Mouse (Mus musculus): ENCODE measurements around the gene Aicda. TPM values are rescaled to one million over a fixed set of nuclear protein-coding genes. Genes with fewer than 3 reads are reported as not detected.

The Aicda gene
- polyA plus RNA-seq, 1 experiment: not detected

DNA sequence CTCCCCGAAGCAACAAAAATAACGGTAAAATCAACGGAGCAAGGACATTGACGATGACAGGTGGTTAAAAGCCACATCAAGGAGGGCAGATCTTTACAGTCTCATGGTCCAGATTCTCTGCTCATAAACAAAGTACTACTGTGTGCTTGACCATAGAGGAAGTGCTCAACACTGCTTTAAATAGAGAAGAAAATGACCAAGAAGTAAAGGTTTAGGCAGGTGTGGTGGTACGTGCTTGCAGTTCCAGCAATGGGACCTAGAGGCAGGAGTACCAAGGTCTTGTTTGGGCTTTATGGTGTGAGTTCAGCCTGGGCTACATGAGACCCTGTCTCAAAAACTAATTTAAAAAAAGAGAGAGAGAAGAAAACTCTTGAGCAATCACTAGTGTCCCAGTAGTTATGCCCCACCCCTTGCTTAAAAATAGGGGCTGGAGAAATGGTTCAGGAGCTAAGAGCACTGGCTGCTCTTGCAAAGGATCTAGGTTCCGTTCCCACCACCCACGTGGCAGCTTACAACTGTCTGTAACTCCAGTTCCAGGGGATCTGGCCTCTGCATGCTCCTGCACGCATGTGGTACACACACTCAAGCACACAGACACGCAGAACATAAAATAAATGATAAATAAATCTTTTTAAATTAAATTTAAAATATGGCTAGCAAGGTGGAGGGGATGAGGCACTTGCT lies 45.6 kb downstream of the Aicda start:
- DNase-seq (ENCODE audit: extremely low spot score in 1 of 2, low spot score in 1 of 2): no peak

DNA sequence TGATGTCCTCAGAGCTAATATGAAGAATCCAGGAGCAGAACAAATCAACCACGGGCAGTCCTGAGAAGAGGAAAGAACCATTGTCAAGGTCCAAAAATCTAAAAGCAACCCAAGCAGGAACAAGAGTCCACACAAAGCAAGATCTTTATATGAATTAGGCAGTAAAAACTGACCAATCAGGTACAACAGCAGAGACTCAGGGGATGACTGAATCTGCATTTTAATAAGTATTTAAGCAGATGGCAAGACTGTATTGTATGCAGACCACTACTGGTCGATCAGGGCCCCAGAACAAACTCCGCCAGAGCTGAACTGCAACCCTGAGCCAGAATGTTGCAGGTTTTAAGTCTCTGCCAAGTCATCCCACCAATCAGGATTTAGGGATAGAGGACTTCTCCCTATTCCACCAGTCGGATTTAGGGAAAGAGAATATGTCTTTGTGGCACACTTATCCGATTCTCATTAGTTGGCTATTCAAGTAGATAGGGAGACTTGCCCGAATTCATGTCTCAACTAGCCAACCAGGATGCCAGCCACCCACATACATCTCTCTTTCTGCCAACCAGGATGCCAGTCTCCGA lies 46.6 kb downstream of the Aicda start:
- DNase-seq (ENCODE audit: extremely low spot score in 1 of 2, low spot score in 1 of 2): no peak

DNA sequence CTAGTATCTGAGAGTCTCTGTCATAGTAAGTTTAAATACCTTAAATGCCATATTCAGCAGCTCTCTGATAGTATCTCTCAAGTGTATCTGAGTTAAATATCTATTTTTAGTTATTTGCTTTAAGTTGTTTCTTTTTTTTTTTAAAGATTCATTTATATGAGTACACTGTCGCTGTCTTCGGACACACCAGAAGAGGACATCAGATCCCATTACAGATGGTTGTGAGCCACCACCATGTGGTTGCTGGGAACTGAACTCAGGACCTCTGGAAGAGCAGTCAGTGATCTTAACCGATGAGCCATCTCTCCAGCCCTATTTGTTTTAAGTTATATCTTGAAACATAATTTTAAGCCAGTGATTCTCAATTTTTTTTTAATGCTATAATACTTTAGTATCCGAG lies 47.4 kb downstream of the Aicda start:
- no peak for DNase-seq (ENCODE audit: extremely low spot score in 1 of 2, low spot score in 1 of 2)

DNA sequence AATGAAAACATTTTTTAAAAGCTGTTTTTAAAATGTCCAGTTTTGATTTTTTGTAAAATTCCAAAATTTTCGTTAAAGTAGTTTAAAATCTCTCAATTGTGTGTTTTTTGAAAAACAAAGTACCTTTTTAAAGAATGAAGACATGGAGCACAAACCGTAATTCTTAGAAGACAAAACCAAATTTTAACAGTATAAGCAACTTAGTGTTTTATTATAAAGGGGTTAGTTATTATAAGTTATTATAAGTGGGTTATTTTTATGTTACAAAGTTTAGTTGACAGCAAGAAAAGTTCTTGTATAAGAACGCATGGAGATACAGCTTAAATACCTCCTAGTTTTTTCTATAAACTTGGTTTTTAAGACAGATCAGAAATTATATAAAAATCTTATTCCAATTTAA lies 48.0 kb downstream of the Aicda start:
- no peak for DNase-seq (ENCODE audit: extremely low spot score in 1 of 2, low spot score in 1 of 2)

DNA sequence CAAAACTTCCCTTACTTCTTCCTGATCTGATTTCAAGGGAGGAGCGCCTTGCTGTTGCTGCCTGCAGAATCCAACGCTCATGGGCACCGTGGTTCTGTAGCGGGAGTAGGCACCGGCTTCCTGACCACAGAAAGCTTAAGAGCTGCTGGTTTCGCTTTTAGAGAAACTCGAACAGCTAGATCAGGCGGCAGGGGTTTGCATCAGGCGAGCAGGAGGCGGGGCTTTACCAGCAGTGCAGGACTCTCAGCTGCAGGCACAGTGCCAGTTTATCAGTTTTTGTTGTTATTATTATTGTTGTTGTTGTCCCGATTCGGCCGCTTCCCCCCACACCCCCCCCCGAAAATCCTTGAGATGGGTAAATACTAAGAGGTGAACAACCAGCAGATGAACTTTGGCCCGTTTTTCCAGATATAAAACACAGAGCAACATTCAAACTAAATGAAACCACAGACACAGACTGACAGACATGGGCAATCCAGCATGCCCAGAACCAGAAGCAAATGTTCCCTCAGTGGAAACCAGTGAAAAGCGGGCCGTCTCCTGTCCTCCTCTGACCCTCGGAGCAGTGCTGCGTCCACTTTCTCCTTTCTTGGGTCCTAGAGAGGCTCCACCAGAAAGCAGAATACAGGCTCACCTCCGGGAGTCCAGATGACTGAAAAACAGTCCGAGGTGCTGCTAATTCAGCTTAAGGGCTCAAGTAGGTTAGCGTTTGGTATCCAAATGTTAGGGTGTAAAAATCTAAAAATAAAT lies 48.8 kb downstream of the Aicda start, which contains the start of gene Apobec1:
Gene Apobec1, minus strand, starts transcription at position 203 of the 750 bp plus-strand sequence.
- peak in 1 of 2 experiments; percentile 54 for DNase-seq (ENCODE audit: extremely low spot score in 1 of 2, low spot score in 1 of 2)

DNA sequence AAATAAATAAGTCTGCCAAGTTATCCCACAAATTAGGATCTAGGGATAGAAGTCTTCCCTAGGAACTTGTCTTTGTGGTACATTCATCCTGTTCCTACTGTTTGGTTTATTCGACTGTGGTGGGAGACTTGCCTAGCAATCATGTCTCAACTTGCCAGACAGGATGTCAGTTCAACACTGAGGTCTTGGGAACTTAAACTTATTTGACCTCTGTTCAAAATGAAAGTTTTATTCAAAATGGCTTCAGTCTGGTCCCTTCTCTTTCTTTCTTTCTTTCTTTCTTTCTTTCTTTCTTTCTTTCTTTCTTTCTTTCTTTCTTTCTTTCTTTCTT lies 49.4 kb downstream of the Aicda start:
- DNase-seq (ENCODE audit: extremely low spot score in 1 of 2, low spot score in 1 of 2): no peak

DNA sequence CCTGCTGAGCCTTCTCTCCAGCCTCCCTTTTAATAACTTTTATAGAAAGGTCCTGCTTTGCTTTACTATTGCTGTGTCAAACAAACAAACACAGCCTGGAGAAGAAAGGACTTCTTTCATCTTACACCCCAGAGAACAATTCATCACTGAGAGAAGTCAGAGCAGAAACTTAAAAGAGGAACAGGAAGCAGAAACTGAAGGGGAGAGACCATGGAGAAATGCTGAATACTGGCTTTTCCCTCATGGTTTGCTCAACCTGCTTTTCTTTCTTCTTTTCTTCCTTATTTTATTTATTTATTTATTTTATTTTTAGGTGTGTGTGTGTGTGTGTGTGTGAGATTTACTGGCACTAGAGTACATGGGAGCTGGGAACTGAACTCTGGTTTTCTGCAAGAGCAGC lies 50.7 kb downstream of the Aicda start:
- DNase-seq (ENCODE audit: extremely low spot score in 1 of 2, low spot score in 1 of 2): no peak

DNA sequence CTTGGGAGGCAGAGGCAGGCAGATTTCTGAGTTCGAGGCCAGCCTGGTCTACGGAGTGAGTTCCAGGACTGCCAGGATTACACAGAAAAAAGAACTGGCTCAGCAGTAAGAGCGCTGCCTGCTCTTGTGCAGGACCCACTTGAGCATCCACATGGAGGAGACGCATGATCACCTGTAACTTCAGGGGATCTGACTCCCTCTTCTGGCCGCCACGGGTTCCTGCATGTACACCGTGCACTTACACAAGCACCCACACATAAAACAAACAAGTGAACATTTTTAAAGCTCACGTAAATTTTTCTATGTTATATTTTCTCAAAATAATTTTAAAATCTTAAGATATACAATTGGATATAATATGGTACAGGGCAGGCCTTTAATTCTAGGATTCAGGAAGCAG lies 51.9 kb downstream of the Aicda start:
- no peak for DNase-seq (ENCODE audit: extremely low spot score in 1 of 2, low spot score in 1 of 2)

DNA sequence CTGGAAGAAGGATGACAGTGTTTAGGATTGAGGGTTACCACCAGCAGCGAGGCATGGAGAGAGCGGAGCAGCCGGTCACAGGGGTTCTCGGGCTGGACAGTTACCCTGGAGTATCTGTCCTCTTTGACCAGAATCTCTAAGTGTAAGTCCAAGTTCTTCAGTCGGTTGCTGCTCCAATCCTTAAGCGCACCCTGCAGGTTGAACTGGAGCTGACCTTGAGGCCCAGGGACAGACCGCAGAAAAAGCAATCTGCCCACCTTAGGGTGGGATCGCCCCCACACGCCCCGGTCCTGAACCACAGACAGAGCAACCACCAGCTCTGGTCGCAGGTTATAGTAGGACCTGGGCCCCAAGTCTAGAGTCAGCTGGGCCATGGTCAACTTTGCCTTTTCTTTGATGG lies 53.1 kb downstream of the Aicda start:
- DNase-seq (ENCODE audit: extremely low spot score in 1 of 2, low spot score in 1 of 2): no peak

DNA sequence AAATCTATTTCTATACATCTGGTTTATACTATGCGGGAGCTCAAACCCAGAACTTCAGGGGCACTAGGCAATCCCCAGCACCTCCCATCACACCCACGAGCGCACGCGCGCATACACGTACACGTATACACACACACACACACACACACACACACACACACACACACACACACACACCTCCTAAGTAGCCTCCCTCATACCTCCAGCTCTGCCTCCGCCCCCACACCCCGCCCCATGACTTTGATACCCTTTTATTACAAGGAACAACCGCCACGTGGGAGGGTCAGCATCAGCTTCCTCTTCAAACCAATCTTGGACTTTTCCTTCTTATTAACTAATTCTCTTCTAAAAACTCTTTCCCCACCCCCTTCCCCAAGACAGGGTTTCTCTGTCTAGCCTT lies 54.1 kb downstream of the Aicda start:
- no peak for DNase-seq (ENCODE audit: extremely low spot score in 1 of 2, low spot score in 1 of 2)

DNA sequence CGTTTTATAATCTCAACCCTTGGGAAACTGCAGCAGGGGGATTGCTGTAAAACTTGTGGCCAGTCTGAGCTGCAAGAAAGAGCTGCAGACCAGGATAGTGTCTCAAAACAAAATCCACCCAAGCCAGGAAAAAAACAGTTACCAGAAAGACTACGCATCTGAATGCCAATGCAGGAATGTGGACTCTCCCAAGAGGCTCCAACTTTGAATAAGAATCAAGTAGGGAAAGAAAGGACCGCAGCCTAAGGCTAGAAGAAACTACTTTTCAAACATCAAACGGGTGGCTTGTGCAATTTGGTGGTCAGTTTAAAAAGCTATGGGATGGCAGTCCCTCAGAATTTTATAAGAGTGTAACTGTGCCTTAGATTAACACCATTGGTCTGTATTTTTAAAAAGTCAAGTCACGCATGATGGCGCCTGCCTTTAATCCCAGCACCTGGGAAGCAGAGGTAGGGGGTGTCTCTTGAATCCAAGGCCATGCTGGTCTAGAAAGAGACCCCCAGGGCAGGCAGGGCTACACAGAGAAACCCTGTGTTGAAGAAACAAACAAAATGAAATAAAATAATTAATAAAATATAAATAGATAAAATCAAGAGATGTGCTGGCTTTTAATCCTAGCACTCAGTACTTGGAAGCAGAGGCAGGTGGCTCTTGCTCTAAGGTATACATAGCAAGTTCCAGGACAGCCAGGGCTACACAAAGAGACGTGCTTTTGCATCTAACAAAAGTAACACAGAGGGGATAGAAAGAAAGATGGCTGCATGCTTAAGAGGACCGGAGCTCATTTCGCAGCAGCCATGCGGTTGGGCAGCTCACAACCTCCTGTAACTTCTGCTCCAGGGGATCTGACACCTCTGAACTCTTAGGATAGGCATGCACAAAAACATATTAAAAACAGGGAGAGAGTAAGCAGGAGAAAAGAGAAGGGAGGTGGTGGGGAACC lies 55.1 kb downstream of the Aicda start:
- DNase-seq (ENCODE audit: extremely low spot score in 1 of 2, low spot score in 1 of 2): no peak

DNA sequence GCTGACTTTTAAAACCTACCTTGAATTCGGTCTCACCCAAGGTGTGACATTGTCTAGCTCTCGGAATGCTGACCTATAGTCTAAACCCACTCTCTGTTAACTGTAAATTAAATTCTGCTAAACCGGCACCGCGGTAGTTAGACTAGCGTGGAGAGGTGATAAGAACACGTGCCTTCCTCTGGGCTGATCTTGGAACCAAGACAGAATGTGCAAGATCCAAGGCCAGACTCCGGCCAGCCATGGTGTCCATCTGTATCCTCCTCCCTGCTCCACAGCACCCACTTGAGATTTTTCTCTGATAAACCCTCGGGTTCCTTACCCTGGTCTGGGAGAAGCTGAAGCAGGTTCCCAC lies 55.8 kb downstream of the Aicda start:
- DNase-seq (ENCODE audit: extremely low spot score in 1 of 2, low spot score in 1 of 2): no peak

DNA sequence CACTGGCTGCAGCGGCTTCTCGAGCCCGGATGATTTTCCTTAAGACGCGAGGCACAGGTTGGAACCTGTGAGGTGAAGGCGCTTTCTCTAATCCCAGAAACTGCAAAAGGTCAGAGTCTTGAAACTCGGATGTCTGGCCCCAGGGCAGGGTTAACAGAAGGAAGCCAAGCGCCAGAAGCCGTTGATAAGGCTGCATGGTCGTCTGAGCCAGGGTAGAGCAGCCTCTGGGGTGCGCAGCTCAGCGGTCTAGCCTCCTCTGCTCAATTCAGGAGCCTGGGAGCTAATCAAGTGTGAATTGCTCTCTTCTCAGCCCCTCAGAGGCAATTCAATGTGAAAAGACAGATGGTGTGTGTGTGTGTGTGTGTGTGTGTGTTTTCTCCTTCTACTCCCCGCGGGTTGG lies 56.2 kb downstream of the Aicda start, which contains the start of gene Gdf3:
Gene Gdf3, minus strand, starts transcription at position 317 of the 400 bp plus-strand sequence.
- no peak for DNase-seq (ENCODE audit: extremely low spot score in 1 of 2, low spot score in 1 of 2)

DNA sequence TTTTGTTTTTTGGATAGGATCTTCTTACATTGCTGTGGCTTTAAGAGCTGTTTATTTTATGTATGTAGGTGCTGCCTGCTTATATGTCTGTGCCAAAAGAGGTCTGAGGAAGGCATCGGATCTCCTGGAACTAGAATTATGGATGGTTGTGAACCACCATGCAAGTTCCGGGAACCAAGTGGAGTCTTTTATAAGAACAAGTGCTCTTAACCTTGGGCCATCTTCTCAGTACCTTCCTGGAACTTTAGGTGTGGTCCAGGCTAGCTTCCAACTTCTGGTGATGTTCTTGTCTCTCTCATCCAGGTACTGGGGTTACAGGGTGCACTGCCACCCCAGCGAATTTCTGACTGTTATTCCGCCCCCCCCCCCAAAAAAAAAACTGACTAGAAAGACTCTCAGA lies 58.8 kb downstream of the Aicda start:
- no peak for DNase-seq (ENCODE audit: extremely low spot score in 1 of 2, low spot score in 1 of 2)

Other genes starting within 250 kb of the Aicda start
- gene M6pr, start 245.1 kb upstream of the Aicda start, polyA plus RNA-seq (2012; rRNA removed): 71.2 and 75.4 TPM in 2 replicates
- 60.0 and 65.4 TPM in 2 replicates for gene Phc1, start 213.2 kb upstream of the Aicda start, polyA plus RNA-seq (2012; rRNA removed)
- 51.2 and 54.9 TPM in 2 replicates for gene Rimklb, start 55.0 kb upstream of the Aicda start, polyA plus RNA-seq (2012; rRNA removed)
- 0.90 and 3.5 TPM in 2 replicates for gene Mfap5, start 48.0 kb upstream of the Aicda start, polyA plus RNA-seq (2012; rRNA removed)
- 3.3 and 5.5 TPM in 2 replicates for gene Apobec1, start 48.6 kb downstream of the Aicda start, polyA plus RNA-seq (2012; rRNA removed)
- gene Gdf3, start 56.3 kb downstream of the Aicda start, polyA plus RNA-seq (2012; rRNA removed): not detected in 2 replicates
- not detected in 2 replicates for gene Dppa3, start 72.6 kb downstream of the Aicda start, polyA plus RNA-seq (2012; rRNA removed)
- gene Nanog, start 153.7 kb downstream of the Aicda start, polyA plus RNA-seq (2012; rRNA removed): 0.06 TPM in 1 of 2 replicates, not detected in the other
- 101 and 105 TPM in 2 replicates for gene Slc2a3, start 247.8 kb downstream of the Aicda start, polyA plus RNA-seq (2012; rRNA removed)